Mouse (Mus musculus) embryo, embryonic 10.5 days (tissue): ENCODE data around the gene Mrpl3.
"Not testable (repeated sequence)": the region's sequence is repeated elsewhere in the genome, so short reads cannot be mapped to it uniquely, and the experiment has no call there.

Experiments used
- DNase-seq: peaks from one replicate; pipeline ENCODE4 v3.0.0-alpha.2; 2015; ENCODE audit warnings: low spot score

Gene Mrpl3

GRCm38 (mm10) chr9:105053147-105053557 is at the start of gene Mrpl3:
Gene Mrpl3, plus strand, starts transcription at chr9:105053239.
- peak; percentile 92 for DNase-seq

- DNase-seq, result no peak
Observed at GRCm38 (mm10) chr9:105010721-105011120, 42.3 kb upstream of the Mrpl3 start.

GRCm38 (mm10) chr9:105018186-105018585 is 34.9 kb upstream of the Mrpl3 start:
- DNase-seq, result no peak

- no peak for DNase-seq
Observed at GRCm38 (mm10) chr9:105028311-105028710, 24.7 kb upstream of the Mrpl3 start.

- no peak for DNase-seq
Observed at GRCm38 (mm10) chr9:105032572-105032971, 20.5 kb upstream of the Mrpl3 start.

- no peak for DNase-seq
Observed at GRCm38 (mm10) chr9:105033641-105034040, 19.4 kb upstream of the Mrpl3 start.

- no peak for DNase-seq
Observed at GRCm38 (mm10) chr9:105037847-105038246, 15.2 kb upstream of the Mrpl3 start.

GRCm38 (mm10) chr9:105046014-105046413 is 7.0 kb upstream of the Mrpl3 start:
- no peak for DNase-seq

GRCm38 (mm10) chr9:105048351-105048750 is 4.7 kb upstream of the Mrpl3 start:
- DNase-seq, result no peak

GRCm38 (mm10) chr9:105049636-105050035 is 3.4 kb upstream of the Mrpl3 start:
- DNase-seq, result no peak

GRCm38 (mm10) chr9:105050257-105050656 is 2.8 kb upstream of the Mrpl3 start:
- DNase-seq, result no peak

GRCm38 (mm10) chr9:105053812-105054211 is 773 bp downstream of the Mrpl3 start:
- DNase-seq, result no peak

GRCm38 (mm10) chr9:105069106-105069505 is 16.1 kb downstream of the Mrpl3 start:
- no peak for DNase-seq

- DNase-seq, result no peak
Observed at GRCm38 (mm10) chr9:105072991-105073748, 20.1 kb downstream of the Mrpl3 start.

GRCm38 (mm10) chr9:105074851-105075250 is 21.8 kb downstream of the Mrpl3 start:
- no peak for DNase-seq

- no peak for DNase-seq
Observed at GRCm38 (mm10) chr9:105076756-105077424, 23.9 kb downstream of the Mrpl3 start.

GRCm38 (mm10) chr9:105078460-105078859 is 25.4 kb downstream of the Mrpl3 start:
- DNase-seq, result no peak

GRCm38 (mm10) chr9:105080246-105080645 is 27.2 kb downstream of the Mrpl3 start:
- DNase-seq, result no peak

GRCm38 (mm10) chr9:105100807-105101570 is 48.0 kb downstream of the Mrpl3 start:
- peak; percentile 10 for DNase-seq

- DNase-seq, result no peak
Observed at GRCm38 (mm10) chr9:105101911-105102310, 48.9 kb downstream of the Mrpl3 start.

- DNase-seq, result no peak
Observed at GRCm38 (mm10) chr9:105103893-105104292, 50.9 kb downstream of the Mrpl3 start.

- not testable (repeated sequence) for DNase-seq
Observed at GRCm38 (mm10) chr9:105125206-105125605, 72.2 kb downstream of the Mrpl3 start.
